Mouse (Mus musculus): Measurements from ENCODE around the gene Gm8281.
"Not testable (repeated sequence)": the region's sequence is repeated elsewhere in the genome, so short reads cannot be mapped to it uniquely, and the experiment has no call there.

Gm8281 gene

DNA sequence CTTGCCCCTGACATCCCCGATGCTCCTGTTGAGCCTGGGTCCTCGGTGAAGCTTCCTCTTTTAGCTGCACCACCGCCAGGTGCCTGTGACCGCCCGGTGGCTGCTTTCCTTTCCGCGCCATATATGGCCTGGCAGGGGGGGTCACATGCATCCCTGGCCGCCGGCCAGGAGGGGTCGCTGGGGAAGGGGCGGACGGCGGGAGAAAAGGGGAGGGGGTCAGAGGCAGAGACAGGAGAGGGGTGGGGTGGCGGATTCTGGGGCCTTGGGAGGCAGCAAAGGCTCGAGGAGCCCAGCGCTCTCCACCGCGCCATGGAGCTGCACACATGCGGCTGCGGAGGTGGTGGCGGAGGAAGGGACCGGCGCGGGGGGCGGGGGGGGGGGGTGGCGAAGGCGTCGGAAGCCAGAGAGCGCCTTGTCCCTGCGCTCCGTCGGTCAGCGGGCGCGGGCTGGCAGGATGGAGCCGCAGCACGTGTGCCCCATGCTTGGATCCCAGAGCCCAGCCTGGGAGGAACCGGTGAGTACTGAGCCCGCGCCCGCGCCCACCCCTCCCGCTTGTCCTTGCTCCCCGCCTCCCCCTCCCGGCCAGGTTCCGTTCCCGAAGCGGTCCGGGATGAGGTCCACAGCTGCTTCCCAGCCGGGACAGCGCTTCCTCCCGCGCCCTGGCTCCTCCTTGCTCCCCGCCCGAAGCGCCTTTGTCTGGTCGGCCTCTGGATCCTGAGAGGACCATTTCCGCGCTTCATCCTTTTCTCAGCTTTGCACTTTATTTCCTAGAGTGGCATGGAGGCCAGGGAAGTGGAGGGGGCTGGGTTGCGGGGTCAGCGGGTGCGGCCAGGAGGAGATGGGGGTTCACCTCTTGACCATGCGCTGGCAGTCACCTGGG, at the start of gene Gm8281:
Gene Gm8281 (plus strand): TSS at position 430 of the 880 bp plus-strand sequence.
- not testable (repeated sequence) for DNase-seq (ENCODE audit: low read depth, low spot score)

DNA sequence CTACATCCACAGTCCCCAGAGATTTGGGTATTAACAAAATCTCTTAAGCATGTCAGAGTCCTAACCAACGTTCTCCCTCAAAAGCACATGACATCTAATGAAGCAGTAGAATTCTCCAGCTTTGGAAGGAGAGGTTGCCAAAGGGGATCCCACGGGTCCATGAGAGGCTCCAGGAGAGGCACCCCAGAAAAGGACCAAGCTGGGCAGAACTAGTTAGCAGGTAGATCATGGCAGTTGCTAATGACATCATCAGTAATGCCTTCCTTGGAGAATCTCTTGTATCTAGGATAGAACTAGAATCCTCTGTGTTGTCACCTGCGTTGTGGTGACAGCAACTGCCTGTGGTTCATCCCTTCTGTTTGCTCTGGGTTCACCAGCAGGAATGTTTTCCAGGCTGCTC, 20.5 kb upstream of the Gm8281 start, which contains the start of gene 4930555G01Rik:
Gene 4930555G01Rik (plus strand): TSS at position 301 of the 400 bp plus-strand sequence.
- DNase-seq (ENCODE audit: low read depth, low spot score): not testable (repeated sequence)

DNA sequence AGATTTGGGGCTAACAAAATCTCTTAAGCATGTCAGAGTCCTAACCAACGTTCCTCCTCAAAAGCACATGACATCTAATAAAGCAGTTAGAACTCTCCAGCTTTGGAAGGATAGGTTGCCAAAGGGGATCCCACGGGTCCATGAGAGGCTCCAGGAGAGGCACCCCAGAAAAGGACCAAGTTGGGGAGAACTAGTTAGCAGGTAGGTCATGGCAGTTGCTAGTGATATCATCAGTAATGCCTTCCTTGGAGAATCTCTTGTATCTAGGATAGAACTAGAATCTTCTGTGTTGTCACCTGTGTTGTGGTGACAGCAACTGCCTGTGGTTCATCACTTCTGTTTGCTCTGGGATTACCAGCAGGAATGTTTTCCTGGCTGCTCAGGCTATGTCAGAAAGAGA, 60.4 kb downstream of the Gm8281 start, which contains the start of gene Gm8279:
Gene Gm8279 (plus strand): TSS at position 301 of the 400 bp plus-strand sequence.
- DNase-seq (ENCODE audit: low read depth, low spot score): not testable (repeated sequence)

Data from embryo, embryonic 11.5 days (tissue).